ENCODE assay signal across 8 mouse cellular contexts in the genomic region with DNA sequence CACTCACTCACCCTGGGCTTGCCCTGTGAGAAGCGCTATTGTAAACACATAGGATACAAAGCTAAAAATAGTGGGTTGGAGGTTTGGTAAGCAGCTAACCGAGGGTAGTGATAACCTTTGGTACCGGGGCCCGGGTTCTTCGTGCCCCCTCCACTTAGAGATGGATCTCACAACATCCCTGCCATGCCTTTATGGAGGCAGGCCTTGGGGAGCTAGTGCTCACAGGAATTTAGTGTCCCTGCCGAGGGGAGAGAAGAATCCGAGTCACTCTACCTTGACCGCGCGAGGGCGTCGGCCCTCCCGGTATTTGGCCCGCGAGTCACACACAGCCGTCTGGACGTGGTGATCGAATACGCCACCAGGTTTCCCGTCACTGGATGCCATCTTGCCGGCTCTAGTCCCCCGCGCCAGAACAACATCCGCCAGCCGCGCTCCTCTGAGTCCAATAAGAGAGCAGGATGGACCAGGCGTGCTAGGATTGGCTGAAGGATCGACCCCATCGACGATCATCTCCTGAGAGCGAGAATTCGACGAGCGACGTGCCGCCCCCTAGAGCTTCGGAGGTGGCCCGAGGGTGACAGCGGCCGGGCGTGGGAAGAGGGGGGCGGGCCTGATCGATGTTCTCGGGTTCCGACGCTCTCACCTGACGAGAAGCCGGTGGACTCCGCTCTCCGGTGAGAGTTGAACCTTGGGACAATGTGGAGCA. TPM values are rescaled to one million over a fixed set of nuclear protein-coding genes. Genes with fewer than 3 reads are reported as not detected.
DNase-seq lines count a peak whose midpoint lies in the region; ATAC-seq lines count a peak whose summit lies in the region.

A gene (plus strand): TSS at position 374 of the 706 bp plus-strand sequence.

- H3K4me3 ChIP-seq in hindbrain, embryonic 15.5 days = peak within 1 kb of the TSS; percentile 83

- peaks cover 21% of the 10 kb centered on the region for H3K4me1 ChIP-seq in hindbrain, embryonic 15.5 days (replicated peaks)

- peaks cover 16% of the 10 kb centered on the region for H3K36me3 ChIP-seq in hindbrain, embryonic 15.5 days

- DNase-seq in T-cell, adult 2 months (ENCODE audit: low spot score) = peak; percentile 97
- peak; percentile 92 to 94 for DNase-seq in cerebellum, postnatal 36 days
- DNase-seq in frontal cortex, postnatal 36 days (ENCODE audit: low spot score in 2 of 2) = peak; percentile 95 to 97
- DNase-seq in left cerebral cortex, adult 11 months (ENCODE audit: low spot score) = peak; percentile 91
- DNase-seq in lung, postnatal 4 days = peak; percentile 97
- DNase-seq in retina, postnatal 7 days (ENCODE audit: low read depth, low spot score) = peak; percentile 97
- DNase-seq in urinary bladder, adult 2 months (ENCODE audit: low spot score) = peak; percentile 77

- H3K27ac ChIP-seq in hindbrain, embryonic 15.5 days (replicated peaks) = peak within 1 kb of the TSS; percentile 85

- no peaks in the 10 kb centered on the region for H3K27me3 ChIP-seq in hindbrain, embryonic 15.5 days

- H3K9ac ChIP-seq in hindbrain, embryonic 15.5 days = peak within 1 kb of the TSS; percentile 68

- no peaks in the 10 kb centered on the region for H3K9me3 ChIP-seq in hindbrain, embryonic 15.5 days

- H3K4me2 ChIP-seq in hindbrain, embryonic 15.5 days = peak within 1 kb of the TSS; percentile 63

- WGBS in hindbrain, embryonic 15.5 days = under 1% methylated on average over 50 of the region's 50 CpGs

- ATAC-seq in hindbrain, embryonic 15.5 days (ENCODE audit: low FRiP score, low read depth) = peak; percentile 98

RNA-seq across cellular contexts. Expression of the gene that starts here (rescaled TPM):
- polyA plus RNA-seq in hindbrain, embryonic 15.5 days (2015; fragmentation: Nextera tagmentation; extraction: Ambion mirVana) = 22.6 and 23.0 TPM in 2 replicates
- 13.8 and 13.9 TPM in 2 replicates for polyA plus RNA-seq in urinary bladder, adult 2 months (2012; rRNA removed)

Comparison
In these comparisons a context has a peak if more than half of its experiments do, and no peak if none do; other contexts are left out.
1. Peak in every context shown above with its lines: DNase-seq, ATAC-seq, H3K4me3 ChIP-seq and H3K27ac ChIP-seq.